Mouse (Mus musculus) testis, adult 2 months (tissue): ENCODE results near the gene Sertad3. TPM values are rescaled to one million over a fixed set of nuclear protein-coding genes. Genes with fewer than 3 reads are reported as not detected.
"Not testable (repeated sequence)": the region's sequence is repeated elsewhere in the genome, so short reads cannot be mapped to it uniquely, and the experiment has no call there.

Source experiments
- H3K27ac ChIP-seq: fragments of 200-500 bp; 2 replicates; pipeline ENCODE4 v1.5.1; 2012; ENCODE audit warnings: low read depth, low read length; ENCODE audit not compliant: control insufficient read depth, insufficient read depth
- H3K27me3 ChIP-seq: fragments of 200-500 bp; 2 replicates; pipeline ENCODE4 v1.6.1; 2012; ENCODE audit warnings: mild to moderate bottlenecking, low read length, moderate library complexity; ENCODE audit not compliant: control insufficient read depth, insufficient read depth
- H3K36me3 ChIP-seq: fragments of 200-500 bp; 2 replicates; pipeline ENCODE4 v1.6.1; 2012; ENCODE audit warnings: mild to moderate bottlenecking, low read length; ENCODE audit not compliant: control insufficient read depth, insufficient read depth
- H3K4me1 ChIP-seq: fragments of 200-500 bp; 2 replicates; pipeline ENCODE4 v1.6.1; 2012; ENCODE audit warnings: low read length; ENCODE audit not compliant: control insufficient read depth, insufficient read depth
- H3K4me3 ChIP-seq: fragments of 200-500 bp; 2 replicates; pipeline ENCODE4 v1.5.1; 2012; ENCODE audit warnings: low read depth, mild to moderate bottlenecking, low read length, moderate library complexity, mixed read lengths; ENCODE audit not compliant: control insufficient read depth
- CTCF ChIP-seq: fragments of 200-500 bp; IDR thresholded peaks from 2 replicates; pipeline ENCODE4 v1.5.1; 2012; ENCODE audit warnings: low read depth, mild to moderate bottlenecking, inconsistent platforms, low read length, moderate library complexity; ENCODE audit not compliant: control insufficient read depth, insufficient read depth, insufficient replicate concordance
- POLR2A ChIP-seq: fragments of 200-500 bp; IDR thresholded peaks from 2 replicates; pipeline ENCODE4 v1.6.1; 2012; ENCODE audit warnings: low read depth, mild to moderate bottlenecking, inconsistent platforms, low read length, moderate library complexity; ENCODE audit not compliant: control insufficient read depth
- polyA plus RNA-seq: library from polyadenylated mRNA; depleted of rRNA; stranded (reverse); fragments of >200 nt; gene quantifications from 2 replicates; pipeline ENCODE4 v1.2.3, GENCODE M21; 2012

The Sertad3 gene
- polyA plus RNA-seq, 1 experiment = 4.7 TPM

- Histone ChIP-seq H3K27me3 (no peaks in the 10 kb centered on the region), H3K4me1 (peaks cover 27% of the 10 kb centered on the region), H3K27ac (no peak overlapping the region), H3K36me3 (no peaks in the 10 kb centered on the region), H3K4me3 (no peak overlapping the region)
- TF ChIP-seq POLR2A = no peak
- no peak for TF ChIP-seq CTCF
These were observed 19.5 kb downstream of the Sertad3 start for GRCm38 (mm10) chr7:27493022-27493421.

- TF ChIP-seq CTCF (no peak), POLR2A (no peak)
- H3K4me1 ChIP-seq = peaks cover 26% of the 10 kb centered on the region
- H3K36me3 ChIP-seq = no peaks in the 10 kb centered on the region
- H3K27ac ChIP-seq = no peak overlapping the region
- no peak overlapping the region for H3K4me3 ChIP-seq
- H3K27me3 ChIP-seq = no peaks in the 10 kb centered on the region
These were observed 19.9 kb downstream of the Sertad3 start for GRCm38 (mm10) chr7:27493450-27493849.

GRCm38 (mm10) chr7:27494659-27495367 is 21.2 kb downstream of the Sertad3 start:
- peaks cover 16% of the 10 kb centered on the region for H3K4me1 ChIP-seq
- H3K27me3 ChIP-seq, H3K27ac ChIP-seq, H3K36me3 ChIP-seq, H3K4me3 ChIP-seq: not testable (repeated sequence)

- TF ChIP-seq POLR2A = no peak
- TF ChIP-seq CTCF = no peak
- Histone ChIP-seq H3K4me1 (peaks cover 5% of the 10 kb centered on the region), H3K27me3 (no peaks in the 10 kb centered on the region), H3K27ac (no peak within 1 kb of the TSS), H3K4me3 (no peak within 1 kb of the TSS), H3K36me3 (no peaks in the 10 kb centered on the region)
These were observed 25.5 kb downstream of the Sertad3 start, which contains the start of gene Prx for GRCm38 (mm10) chr7:27499036-27499435. Gene Prx, plus strand, starts transcription at chr7:27499324.

GRCm38 (mm10) chr7:27501620-27502019 is 28.1 kb downstream of the Sertad3 start:
- no peak overlapping the region for H3K27ac ChIP-seq
- H3K4me3 ChIP-seq = no peak overlapping the region
- H3K27me3 ChIP-seq = no peaks in the 10 kb centered on the region
- H3K36me3 ChIP-seq = no peaks in the 10 kb centered on the region
- no peaks in the 10 kb centered on the region; the same call in 1 of the 2 replicates for H3K4me1 ChIP-seq
- TF ChIP-seq CTCF (no peak), POLR2A (no peak)

- Histone ChIP-seq H3K4me1 (peaks cover 2% of the 10 kb centered on the region), H3K36me3 (no peaks in the 10 kb centered on the region), H3K27me3 (no peaks in the 10 kb centered on the region), H3K27ac (no peak overlapping the region), H3K4me3 (no peak overlapping the region)
- no peak for TF ChIP-seq CTCF
- TF ChIP-seq POLR2A = no peak
These were observed 33.3 kb downstream of the Sertad3 start for GRCm38 (mm10) chr7:27506765-27507370.

GRCm38 (mm10) chr7:27507711-27508647 is 34.4 kb downstream of the Sertad3 start:
- no peak for TF ChIP-seq CTCF
- peak; percentile 73; the same call in 1 of the 2 replicates for TF ChIP-seq POLR2A
- Histone ChIP-seq H3K36me3 (no peaks in the 10 kb centered on the region), H3K27me3 (no peaks in the 10 kb centered on the region), H3K4me3 (peak overlapping the region; percentile 76), H3K27ac (peak overlapping the region; percentile 71), H3K4me1 (peaks cover 2% of the 10 kb centered on the region)
